Mouse (Mus musculus) small intestine, adult 2 months (tissue): ENCODE results near the gene Ntrk3.

Source experiments
- CTCF ChIP-seq: fragments of 200-500 bp; IDR thresholded peaks from 2 replicates; pipeline ENCODE4 v1.5.1; 2012; ENCODE audit warnings: low read depth, mild to moderate bottlenecking, control low read depth, inconsistent platforms, low read length, moderate library complexity, mixed read lengths; ENCODE audit not compliant: insufficient replicate concordance, insufficient read length; ENCODE audit errors: extremely low read depth
- POLR2A ChIP-seq: fragments of 200-500 bp; IDR thresholded peaks from 2 replicates; pipeline ENCODE4 v1.6.1; 2012; ENCODE audit warnings: low read depth, mild to moderate bottlenecking, control low read depth, inconsistent platforms, low read length, moderate library complexity

DNA sequence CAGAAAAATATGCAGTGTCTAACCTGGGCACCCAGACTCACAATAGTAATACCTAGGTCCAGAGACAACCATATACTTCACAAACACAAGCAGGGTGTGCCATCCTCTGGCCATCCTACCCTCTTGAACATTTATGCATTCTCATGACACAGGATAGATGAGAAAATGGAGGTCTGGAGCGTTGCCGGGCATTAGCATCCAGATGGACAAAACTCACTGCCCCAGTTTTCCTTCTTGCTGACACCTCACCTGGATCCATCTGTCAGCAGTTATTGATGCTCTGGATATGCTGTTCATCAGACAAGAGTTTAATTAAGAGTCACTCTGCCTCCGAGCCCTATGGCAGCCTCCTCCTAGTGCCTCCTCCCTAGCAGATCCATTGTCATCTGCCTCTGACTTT is 254.1 kb downstream of the Ntrk3 start:
- TF ChIP-seq CTCF (no peak), POLR2A (no peak)
